Comparison of ENCODE assay signal across 8 mouse cellular contexts in the genomic region with DNA sequence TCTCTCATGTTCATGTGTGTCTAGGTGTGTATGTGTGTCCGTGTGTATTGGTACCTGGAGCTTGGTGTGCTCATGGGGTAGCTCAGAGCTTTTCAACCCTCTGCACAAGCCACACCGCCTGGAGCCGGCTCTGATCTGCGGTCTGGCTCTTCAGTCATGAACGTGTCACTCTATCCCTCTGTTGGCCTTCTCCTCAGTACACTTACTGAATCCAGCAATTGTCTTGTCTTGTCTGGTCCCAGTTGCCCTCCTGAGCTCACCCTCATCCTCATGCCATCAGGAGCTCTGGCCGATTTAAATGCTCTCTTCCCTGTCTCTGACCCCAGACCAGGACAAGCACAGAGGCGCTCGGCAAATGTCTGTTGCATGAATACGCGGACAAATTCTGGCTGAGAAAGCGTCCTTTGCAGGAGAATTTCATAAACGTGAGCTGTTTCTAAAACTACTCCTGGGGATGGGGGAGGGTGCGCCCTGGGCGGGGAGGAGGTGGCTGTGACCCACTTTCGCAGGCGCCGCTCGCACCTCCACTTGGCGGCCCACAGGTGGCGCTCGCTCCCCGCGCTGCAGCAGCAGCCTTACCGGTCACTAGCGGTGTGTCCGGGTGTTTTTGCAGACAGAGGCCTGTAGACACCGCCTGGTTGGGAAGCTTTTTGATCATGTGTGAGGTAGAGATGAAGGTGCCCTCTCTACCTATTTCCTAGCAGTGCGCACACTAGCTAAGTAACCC. TPM values are rescaled to one million over a fixed set of nuclear protein-coding genes. Genes with fewer than 3 reads are reported as not detected.
A peak's percentile ranks its signal among the peaks of the same experiment; 100 is the strongest.
DNase-seq lines count a peak whose midpoint lies in the region; ATAC-seq lines count a peak whose summit lies in the region.

No protein-coding gene starts in this region.

- H3K9me3 ChIP-seq in embryonic facial prominence, embryonic 14.5 days (ENCODE audit: control insufficient read depth, low read length), result no peaks in the 10 kb centered on the region
- no peaks in the 10 kb centered on the region for H3K9me3 ChIP-seq in limb, embryonic 12.5 days
- H3K9me3 ChIP-seq in midbrain, embryonic 15.5 days, result no peaks in the 10 kb centered on the region

- no peak overlapping the region for H3K4me3 ChIP-seq in embryonic facial prominence, embryonic 14.5 days (ENCODE audit: low read depth, low read length)
- 0 out of 2 replicates have a peak overlapping the region, but pooled peaks have one; percentile 2 for H3K4me3 ChIP-seq in limb, embryonic 12.5 days (replicated peaks)
- peak overlapping the region; percentile 21 for H3K4me3 ChIP-seq in midbrain, embryonic 15.5 days

- H3K27me3 ChIP-seq in embryonic facial prominence, embryonic 14.5 days (replicated peaks; ENCODE audit: control insufficient read depth, insufficient read depth, low read length), result no peaks in the 10 kb centered on the region
- H3K27me3 ChIP-seq in limb, embryonic 12.5 days, result peaks cover 2% of the 10 kb centered on the region; the same call in 1 of the 2 replicates
- H3K27me3 ChIP-seq in midbrain, embryonic 15.5 days (replicated peaks), result 0 out of 2 replicates have a peak, but pooled peaks cover 2% of the 10 kb centered on the region

- WGBS in embryonic facial prominence, embryonic 14.5 days, result 13% methylated on average over 28 of the region's 28 CpGs
- 15% methylated on average over 28 of the region's 28 CpGs for WGBS in limb, embryonic 12.5 days
- WGBS in midbrain, embryonic 15.5 days, result 14% methylated on average over 28 of the region's 28 CpGs

- peak; percentile 56 for DNase-seq in 3134 (ENCODE audit: extremely low read depth, insufficient read length, low spot score)
- peak; percentile 87 to 91 for DNase-seq in adrenal gland, postnatal 36 days
- peak; percentile 72 for DNase-seq in embryonic facial prominence, embryonic 14.5 days (ENCODE audit: low spot score)
- peak; percentile 70 for DNase-seq in heart, adult 8-10 months (ENCODE audit: low spot score)
- DNase-seq in kidney, adult 8-10 months, result peak; percentile 59 to 84
- DNase-seq in spleen, adult 12 weeks (ENCODE audit: low spot score), result peak; percentile 49

- peaks cover 12% of the 10 kb centered on the region; the same call in 1 of the 2 replicates for H3K4me1 ChIP-seq in embryonic facial prominence, embryonic 14.5 days (ENCODE audit: control insufficient read depth, insufficient read depth, low read length)
- no peaks in the 10 kb centered on the region for H3K4me1 ChIP-seq in limb, embryonic 12.5 days (replicated peaks)
- peaks cover 7% of the 10 kb centered on the region for H3K4me1 ChIP-seq in midbrain, embryonic 15.5 days

- H3K9ac ChIP-seq in embryonic facial prominence, embryonic 14.5 days (ENCODE audit: low read depth, low read length), result peak overlapping the region; percentile 53
- H3K9ac ChIP-seq in limb, embryonic 12.5 days (replicated peaks), result no peak overlapping the region
- H3K9ac ChIP-seq in midbrain, embryonic 15.5 days, result peak overlapping the region; percentile 20; the same call in 1 of the 2 replicates

- ATAC-seq in embryonic facial prominence, embryonic 14.5 days (ENCODE audit: low read depth), result peak; percentile 73
- ATAC-seq in limb, embryonic 12.5 days (ENCODE audit: insufficient number of reproducible peaks, insufficient read depth, low FRiP score, low TSS enrichment, low read depth), result peak; percentile 30; the same call in 1 of the 2 replicates
- peak; percentile 90 for ATAC-seq in midbrain, embryonic 15.5 days (replicated peaks)

- peak overlapping the region; percentile 41 for H3K4me2 ChIP-seq in embryonic facial prominence, embryonic 14.5 days (ENCODE audit: low read depth, low read length)
- peak overlapping the region; percentile 44 for H3K4me2 ChIP-seq in limb, embryonic 12.5 days
- H3K4me2 ChIP-seq in midbrain, embryonic 15.5 days, result peak overlapping the region; percentile 44

- no peak overlapping the region for H3K27ac ChIP-seq in embryonic facial prominence, embryonic 14.5 days (replicated peaks; ENCODE audit: low read depth, low read length)
- H3K27ac ChIP-seq in limb, embryonic 12.5 days, result no peak overlapping the region
- peak overlapping the region; percentile 57 for H3K27ac ChIP-seq in midbrain, embryonic 15.5 days

- H3K36me3 ChIP-seq in embryonic facial prominence, embryonic 14.5 days (ENCODE audit: control insufficient read depth, insufficient read depth, low read length), result no peaks in the 10 kb centered on the region
- H3K36me3 ChIP-seq in limb, embryonic 12.5 days, result no peaks in the 10 kb centered on the region
- no peaks in the 10 kb centered on the region for H3K36me3 ChIP-seq in midbrain, embryonic 15.5 days (replicated peaks)

RNA-seq across cellular contexts. Expression of gene Adgre5, which starts 41.9 kb away (rescaled TPM):
- 10 to 100 TPM; 33.8 to 34.6 TPM for total RNA-seq in adrenal gland, postnatal 36 days (2021)
- 43.1 and 45.8 TPM in 2 replicates for polyA plus RNA-seq in embryonic facial prominence, embryonic 14.5 days (2014; fragmentation: Nextera tagmentation; extraction: Ambion mirVana)
- total RNA-seq in heart, adult 8-10 months (2022), result 10 to 100 TPM; 42.4 to 50.4 (median 43.5) TPM
- polyA plus RNA-seq in limb, embryonic 12.5 days (2016; fragmentation: Nextera tagmentation; extraction: Ambion mirVana), result 24.2 and 28.0 TPM in 2 replicates
- polyA plus RNA-seq in midbrain, embryonic 15.5 days (2015; fragmentation: Nextera tagmentation; extraction: Ambion mirVana), result 10.4 and 12.3 TPM in 2 replicates

Comparison
In these comparisons a context has a peak if more than half of its experiments do, and no peak if none do; other contexts are left out.
1. ATAC-seq: peak in every context shown above with its lines; median percentile 90 in midbrain, embryonic 15.5 days; 73 in embryonic facial prominence, embryonic 14.5 days; 30 in limb, embryonic 12.5 days.